Mouse (Mus musculus): ENCODE data around the gene Usp54.
"Not testable (repeated sequence)": the region's sequence is repeated elsewhere in the genome, so short reads cannot be mapped to it uniquely, and the experiment has no call there.

The Usp54 gene

GRCm38 (mm10) chr14:20654690-20655421, 14.0 kb upstream of the Usp54 start:
- no peak for DNase-seq (ENCODE audit: low read depth, low spot score)

DNA sequence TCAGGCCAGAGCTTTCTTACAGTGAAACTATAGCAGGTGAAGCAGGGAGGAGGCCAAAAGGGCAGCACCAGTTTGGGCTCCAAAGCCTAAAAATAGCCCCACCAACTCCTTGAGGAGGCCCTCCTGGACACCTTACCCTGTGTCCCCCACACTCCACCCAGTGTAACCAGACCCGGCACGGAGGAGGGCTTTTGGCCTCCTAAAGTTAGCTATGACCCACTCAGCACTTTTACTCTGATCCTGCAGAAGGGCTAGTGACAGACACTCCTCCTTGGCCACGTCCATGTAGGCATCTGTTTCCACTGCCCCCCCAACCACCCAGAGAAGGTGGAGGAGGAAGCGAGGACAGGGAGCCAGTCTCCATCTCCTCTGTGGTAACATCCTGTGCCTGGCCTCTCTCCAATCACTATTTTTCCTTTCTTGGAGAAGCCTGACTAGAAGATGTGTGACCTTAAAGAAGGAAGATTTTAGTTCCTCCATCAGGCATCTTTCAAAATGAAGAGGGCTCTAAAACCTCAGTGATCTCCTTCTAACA, 10.9 kb upstream of the Usp54 start:
- DNase-seq (ENCODE audit: low read depth, low spot score) = no peak

DNA sequence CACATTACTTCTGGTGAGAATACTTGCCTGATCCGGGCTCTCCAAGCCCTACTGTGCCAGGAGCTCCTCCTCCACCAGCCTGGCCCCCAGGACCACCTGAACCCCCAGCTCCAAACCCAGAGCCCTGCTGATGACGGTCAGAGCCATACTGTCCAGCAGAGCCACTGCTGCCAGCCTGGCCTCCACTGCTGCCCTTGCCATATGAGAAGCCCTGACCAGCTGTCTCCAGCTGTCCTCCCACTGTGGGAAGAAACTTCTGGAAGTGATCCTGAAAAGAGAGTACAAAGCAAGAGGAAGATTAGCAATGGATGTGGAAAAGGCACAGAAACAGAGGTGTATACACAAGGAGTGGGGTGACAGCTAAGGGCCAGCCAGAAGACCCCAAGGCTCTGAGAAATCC, 10.1 kb upstream of the Usp54 start:
- DNase-seq (ENCODE audit: low read depth, low spot score) = no peak

- DNase-seq (ENCODE audit: low read depth, low spot score) = no peak
These were observed 5.5 kb upstream of the Usp54 start for GRCm38 (mm10) chr14:20646381-20646780.

DNA sequence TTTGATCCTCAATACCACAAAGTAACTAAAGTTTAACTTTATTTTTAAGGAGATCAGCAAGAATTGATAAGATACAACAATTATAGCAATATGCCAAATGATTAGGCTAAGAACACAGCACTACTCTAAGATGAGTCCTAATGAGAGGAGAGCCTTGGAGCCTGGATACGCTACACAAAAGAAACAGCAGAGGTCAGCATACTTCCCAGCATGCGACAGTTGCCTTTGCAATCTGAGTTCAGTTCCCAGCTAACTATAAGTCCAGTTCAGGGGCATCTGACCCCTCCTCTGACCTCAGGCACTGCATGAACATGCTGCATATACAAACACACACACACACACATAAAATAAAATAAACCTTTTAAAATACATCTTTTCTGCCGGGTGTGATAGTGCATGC, 4.7 kb upstream of the Usp54 start:
- no peak for DNase-seq (ENCODE audit: low read depth, low spot score)

DNA sequence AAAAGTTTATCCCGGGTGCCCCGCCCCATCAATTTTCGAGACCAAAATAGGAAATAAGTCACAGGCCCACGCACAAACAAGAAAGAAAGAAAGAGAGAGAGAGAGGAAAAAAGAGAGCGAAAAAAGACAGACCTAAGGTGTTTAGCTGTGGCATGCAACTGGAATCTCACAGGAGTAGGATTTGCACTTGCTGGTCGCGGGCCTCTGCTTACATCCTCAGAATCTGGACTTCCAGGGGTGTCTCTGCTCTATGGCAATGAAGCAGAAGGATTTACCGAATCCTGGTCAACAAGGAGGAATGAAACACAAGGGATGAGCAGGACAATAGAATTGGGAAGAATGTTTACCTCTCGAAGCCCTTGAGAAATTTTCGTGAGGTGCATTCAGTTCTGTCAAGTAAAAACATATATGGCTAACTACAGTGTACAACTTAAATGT, 594 bp upstream of the Usp54 start:
- DNase-seq (ENCODE audit: low read depth, low spot score) = no peak

- no peak for DNase-seq (ENCODE audit: low read depth, low spot score)
These were observed 794 bp downstream of the Usp54 start for GRCm38 (mm10) chr14:20639918-20640619.

DNA sequence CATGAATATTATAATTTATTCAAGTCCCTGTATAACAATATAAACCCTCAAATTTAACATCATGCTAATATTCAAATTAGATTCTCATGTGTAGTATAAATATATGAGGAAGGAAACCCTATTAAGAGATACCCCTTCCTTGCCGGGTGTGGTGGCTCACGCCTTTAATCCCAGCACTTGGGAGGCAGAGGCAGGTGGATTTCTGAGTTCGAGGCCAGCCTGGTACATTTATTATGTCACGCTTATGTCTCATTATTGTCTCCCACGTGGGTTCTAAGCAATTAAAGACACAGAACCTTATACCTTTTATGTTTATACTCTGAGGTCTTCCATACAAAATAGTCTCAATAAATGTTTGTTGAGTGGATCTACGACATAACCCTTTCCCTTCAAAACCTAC, 2.2 kb downstream of the Usp54 start:
- DNase-seq (ENCODE audit: low read depth, low spot score) = no peak

DNA sequence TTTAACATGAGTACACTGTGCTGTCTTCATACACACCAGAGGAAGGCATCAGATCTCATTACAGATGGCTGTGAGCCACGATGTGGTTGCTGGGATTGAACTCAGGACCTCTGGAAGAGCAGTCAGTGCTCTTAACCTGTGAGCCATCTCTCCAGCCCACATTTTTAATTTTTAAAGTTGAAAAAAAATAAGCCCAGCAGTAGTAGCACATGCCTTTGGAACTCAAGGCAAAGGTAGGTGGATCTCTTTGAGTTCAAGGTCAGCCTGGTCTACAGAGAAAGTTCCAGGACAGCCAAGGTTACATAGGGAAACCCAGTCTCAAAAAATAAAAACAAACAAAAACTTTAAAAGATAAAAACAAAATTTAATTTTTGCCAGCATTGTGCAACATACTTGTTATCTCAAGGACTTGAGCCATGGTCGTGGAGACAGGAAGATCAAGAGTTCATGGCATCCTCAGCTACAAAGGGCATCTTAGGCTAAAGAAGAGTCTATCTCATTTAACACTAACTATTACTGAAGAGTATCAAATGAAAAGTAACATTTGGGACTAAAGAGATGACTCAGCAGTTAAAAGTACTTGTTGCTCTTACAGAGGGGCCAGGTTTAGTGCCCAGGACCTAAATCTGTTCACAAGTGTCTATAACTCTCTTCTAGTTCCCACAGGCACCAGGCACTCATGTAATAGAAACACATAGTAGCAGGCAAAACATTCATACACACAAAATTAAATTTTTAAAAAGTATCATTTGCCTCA, 2.9 kb downstream of the Usp54 start:
- no peak for DNase-seq (ENCODE audit: low read depth, low spot score)

- not testable (repeated sequence) for DNase-seq (ENCODE audit: low read depth, low spot score)
These were observed 3.9 kb downstream of the Usp54 start for GRCm38 (mm10) chr14:20636968-20637367.

- DNase-seq (ENCODE audit: low read depth, low spot score) = no peak
These were observed 5.3 kb downstream of the Usp54 start for GRCm38 (mm10) chr14:20635546-20635945.

- no peak for DNase-seq (ENCODE audit: low read depth, low spot score)
These were observed 9.6 kb downstream of the Usp54 start for GRCm38 (mm10) chr14:20631253-20631652.

- DNase-seq (ENCODE audit: low read depth, low spot score) = no peak
These were observed 13.9 kb downstream of the Usp54 start for GRCm38 (mm10) chr14:20626971-20627370.

GRCm38 (mm10) chr14:20626447-20626846, 14.4 kb downstream of the Usp54 start:
- DNase-seq (ENCODE audit: low read depth, low spot score) = no peak

DNA sequence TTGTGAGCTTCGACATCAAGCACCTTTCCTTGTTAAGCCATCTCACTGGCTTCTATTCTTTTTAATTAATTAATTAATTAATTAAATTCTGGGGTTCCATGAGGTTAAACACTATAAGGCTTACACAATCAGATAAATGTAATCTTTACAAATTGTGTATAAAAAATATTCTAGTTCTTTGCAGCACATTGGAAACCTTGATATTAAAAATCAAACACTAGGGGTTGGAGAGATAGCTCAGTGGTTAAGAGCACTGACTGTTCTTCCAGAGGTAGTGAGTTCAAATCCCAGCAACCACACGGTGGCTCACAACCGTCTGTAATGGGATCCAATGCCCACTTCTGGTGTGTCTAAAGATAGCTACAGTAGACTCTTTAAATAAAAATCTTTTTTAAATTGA, 18.0 kb downstream of the Usp54 start:
- DNase-seq (ENCODE audit: low read depth, low spot score) = no peak

GRCm38 (mm10) chr14:20622412-20622811, 18.5 kb downstream of the Usp54 start:
- no peak for DNase-seq (ENCODE audit: low read depth, low spot score)

DNA sequence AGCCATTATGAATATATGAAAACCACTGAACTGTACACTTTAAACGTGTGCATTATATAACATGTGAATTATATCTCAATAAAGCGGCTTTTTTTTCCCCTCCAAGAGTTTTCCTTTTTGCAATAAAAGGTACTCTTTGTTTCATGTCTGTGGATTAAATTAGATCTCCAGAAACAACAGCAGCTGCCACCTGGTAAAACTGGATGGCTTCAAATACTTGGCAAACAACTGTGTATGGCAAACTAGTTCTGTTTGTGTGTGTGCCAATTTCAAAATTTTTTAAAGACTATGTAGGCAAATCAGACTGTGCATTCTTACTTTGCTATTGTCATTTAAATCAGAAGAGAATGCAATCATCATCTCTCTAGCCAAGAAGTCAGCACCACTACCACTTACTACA, 19.0 kb downstream of the Usp54 start:
- no peak for DNase-seq (ENCODE audit: low read depth, low spot score)

- no peak for DNase-seq (ENCODE audit: low read depth, low spot score)
These were observed 21.7 kb downstream of the Usp54 start for GRCm38 (mm10) chr14:20619131-20619530.

- DNase-seq (ENCODE audit: low read depth, low spot score) = no peak
These were observed 22.7 kb downstream of the Usp54 start for GRCm38 (mm10) chr14:20618211-20618610.

DNA sequence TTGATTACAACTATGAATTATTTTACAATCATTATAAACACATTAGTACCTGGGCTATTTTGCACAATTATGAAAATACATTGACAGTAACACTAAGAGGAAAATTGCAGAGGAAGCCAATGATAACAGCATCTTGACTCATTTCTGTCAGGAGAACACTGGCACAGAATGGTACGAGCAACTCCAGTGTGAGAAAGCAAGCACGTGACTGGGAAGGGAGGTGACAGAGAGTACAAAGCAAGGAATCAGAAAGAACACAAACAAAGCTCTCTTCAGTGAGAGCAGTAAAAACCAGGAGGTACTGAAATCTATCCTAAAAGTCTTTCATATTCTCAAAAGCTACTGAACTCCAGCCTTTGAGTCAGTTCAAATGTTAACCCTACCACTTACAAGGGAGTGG, 24.4 kb downstream of the Usp54 start:
- no peak for DNase-seq (ENCODE audit: low read depth, low spot score)

DNA sequence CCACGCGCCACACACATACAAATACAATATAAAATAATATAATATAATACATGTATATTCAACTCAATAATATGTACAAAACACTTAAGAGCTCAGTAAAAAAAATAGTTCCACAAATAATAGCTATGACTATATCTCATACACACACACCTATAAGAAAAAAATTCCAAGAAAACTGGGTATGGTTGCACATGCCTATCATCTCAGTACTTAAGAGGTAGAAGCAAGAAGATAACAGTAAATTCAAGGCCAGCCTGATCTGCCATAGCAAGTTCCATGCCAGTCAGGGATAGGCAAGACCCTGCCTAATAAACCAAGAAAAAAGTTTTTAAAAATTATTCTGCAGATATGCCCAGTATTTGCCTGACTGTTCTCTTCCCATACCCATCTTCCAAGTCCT, 25.8 kb downstream of the Usp54 start:
- DNase-seq (ENCODE audit: low read depth, low spot score) = no peak

- no peak for DNase-seq (ENCODE audit: low read depth, low spot score)
These were observed 28.0 kb downstream of the Usp54 start for GRCm38 (mm10) chr14:20612820-20613219.

All from mesoderm, embryonic 11.5 days (tissue).